Mouse (Mus musculus) heart, embryonic 13.5 days (tissue): ENCODE measurements at regions not wholly inside any gene's neighbourhood (a gene's known extent, or its start where the extent isn't known, plus 50 kb on each side); places are given as distances from the start of the nearest gene placed in this dataset.

Experiments
- ATAC-seq: fragments of 200-750 bp; cut with Nextera tagmentation; 2 replicates; pipeline ENCODE4 v1.8.0; 2017; ENCODE audit warnings: moderate TSS enrichment; ENCODE audit not compliant: insufficient number of reproducible peaks, low FRiP score, low TSS enrichment; ENCODE audit errors: extremely low read depth
- H3K27ac ChIP-seq: fragments of 300-500 bp; sonication (generic); replicated peaks from 2 replicates; pipeline ENCODE4 v1.5.1; 2015; ENCODE audit warnings: moderate library complexity, mild to moderate bottlenecking, inconsistent platforms
- H3K27me3 ChIP-seq: fragments of 300-500 bp; sonication (generic); replicated peaks from 2 replicates; pipeline ENCODE4 v1.6.1; 2015; ENCODE audit warnings: mild to moderate bottlenecking, inconsistent platforms
- H3K36me3 ChIP-seq: fragments of 300-500 bp; sonication (generic); 2 replicates; pipeline ENCODE4 v1.6.1; 2015; ENCODE audit warnings: mild to moderate bottlenecking, inconsistent platforms
- H3K4me1 ChIP-seq: fragments of 300-500 bp; sonication (generic); 2 replicates; pipeline ENCODE4 v1.6.1; 2015; ENCODE audit warnings: inconsistent platforms
- H3K4me2 ChIP-seq: fragments of 300-500 bp; sonication (generic); 2 replicates; pipeline ENCODE4 v1.6.1; 2015; ENCODE audit warnings: inconsistent platforms, mild to moderate bottlenecking, moderate library complexity
- H3K4me3 ChIP-seq: fragments of 300-500 bp; sonication (generic); 2 replicates; pipeline ENCODE4 v1.5.1; 2015; ENCODE audit warnings: moderate library complexity, mild to moderate bottlenecking, inconsistent platforms
- H3K9ac ChIP-seq: fragments of 300-500 bp; sonication (generic); 2 replicates; pipeline ENCODE4 v1.6.1; 2015; ENCODE audit warnings: inconsistent platforms, mild to moderate bottlenecking, moderate library complexity
- H3K9me3 ChIP-seq: fragments of 300-500 bp; sonication (generic); 2 replicates; pipeline ENCODE4 v1.6.1; 2016; ENCODE audit warnings: inconsistent platforms
- WGBS: fragments of 180-500 bp; shearing (Covaris S2); methylation state at CpG from one replicate; pipeline ENCODE4 v1.1.7; 2015; ENCODE audit warnings: mixed read lengths; 5-methylcytosine and 5-hydroxymethylcytosine counted together

DNA sequence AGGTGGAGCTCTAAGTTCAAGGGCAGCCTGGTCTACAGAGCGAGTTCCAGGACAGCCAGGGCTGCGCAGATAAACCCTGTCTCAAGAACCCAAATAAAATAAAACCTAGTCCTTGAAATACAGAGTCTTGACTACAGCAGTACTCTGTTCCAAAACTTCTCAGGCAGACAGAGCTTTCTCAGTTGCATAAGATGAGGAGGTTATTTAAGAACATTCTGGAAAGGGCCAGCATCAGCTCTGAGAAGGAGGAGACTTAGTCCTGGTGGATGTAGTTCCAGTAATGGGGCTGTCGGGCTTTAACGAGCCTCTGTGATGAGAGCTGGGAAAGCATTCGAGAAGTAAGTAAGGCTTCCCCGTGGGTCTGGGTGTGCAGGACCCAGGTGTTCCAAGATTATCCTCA, 83.5 kb upstream of the Klf4 start:
- WGBS = 75% methylated on average over 6 of the region's 6 CpGs

DNA sequence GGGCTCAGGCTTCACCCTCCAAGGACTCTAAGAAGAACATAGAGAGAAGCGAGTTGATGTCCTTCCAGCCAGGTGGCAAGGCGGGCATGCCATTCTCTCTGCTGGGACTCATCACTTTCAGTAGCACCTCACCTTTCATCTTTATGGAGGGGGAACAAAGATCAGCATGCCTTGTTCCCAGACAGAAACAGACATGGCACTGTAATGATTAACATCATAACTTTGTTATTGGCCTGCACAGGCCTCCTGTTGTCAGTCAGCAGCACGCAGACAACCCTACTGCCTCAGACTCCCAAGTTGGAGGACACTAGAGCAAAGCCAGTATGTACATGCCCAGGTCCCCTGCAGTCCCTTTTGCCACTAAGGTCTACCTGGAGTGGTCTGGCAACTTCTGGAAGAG, 81.3 kb upstream of the Klf4 start:
- no peak overlapping the region for H3K27ac ChIP-seq
- no peaks in the 10 kb centered on the region for H3K36me3 ChIP-seq
- no peak overlapping the region for H3K9ac ChIP-seq
- H3K4me2 ChIP-seq = no peak overlapping the region
- ATAC-seq = no peak
- 89% methylated on average over 3 of the region's 3 CpGs for WGBS
- H3K9me3 ChIP-seq = no peaks in the 10 kb centered on the region
- no peak overlapping the region for H3K4me3 ChIP-seq
- no peaks in the 10 kb centered on the region for H3K27me3 ChIP-seq
- H3K4me1 ChIP-seq = 0 out of 2 replicates have a peak, but pooled peaks cover 3% of the 10 kb centered on the region

More for the DNA sequence above, 83.5 kb upstream of the Klf4 start:
- H3K4me3 ChIP-seq = no peak overlapping the region
- no peak for ATAC-seq
- no peaks in the 10 kb centered on the region for H3K9me3 ChIP-seq
- no peaks in the 10 kb centered on the region for H3K27me3 ChIP-seq
- no peak overlapping the region for H3K9ac ChIP-seq
- H3K27ac ChIP-seq = no peak overlapping the region
- H3K4me1 ChIP-seq = no peaks in the 10 kb centered on the region
- no peak overlapping the region for H3K4me2 ChIP-seq
- H3K36me3 ChIP-seq = no peaks in the 10 kb centered on the region

DNA sequence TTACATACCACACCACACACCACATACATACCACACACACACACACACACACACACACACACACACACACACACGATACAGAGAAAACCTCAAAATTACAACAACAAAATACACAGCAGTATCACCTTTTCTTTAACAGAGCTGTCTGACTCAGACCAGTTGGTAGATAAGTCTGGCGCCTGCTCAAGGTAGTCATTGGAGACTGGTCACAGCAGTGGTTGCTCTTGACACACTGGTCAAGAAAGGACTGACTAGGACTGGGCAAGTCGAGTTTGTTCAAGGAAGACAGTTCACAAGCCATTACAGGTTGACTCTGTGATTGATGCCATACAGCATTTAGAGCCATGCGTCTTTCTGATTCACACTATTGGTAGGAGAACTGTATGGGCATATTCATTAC, 78.7 kb upstream of the Klf4 start:
- no peaks in the 10 kb centered on the region for H3K36me3 ChIP-seq
- H3K4me1 ChIP-seq = 0 out of 2 replicates have a peak, but pooled peaks cover 3% of the 10 kb centered on the region
- no peak overlapping the region for H3K27ac ChIP-seq
- H3K9me3 ChIP-seq = no peaks in the 10 kb centered on the region
- no peak overlapping the region for H3K4me2 ChIP-seq
- H3K4me3 ChIP-seq = no peak overlapping the region
- H3K9ac ChIP-seq = no peak overlapping the region
- no peaks in the 10 kb centered on the region; the same call in 1 of the 2 replicates for H3K27me3 ChIP-seq
- WGBS = 79% methylated on average over 4 of the region's 4 CpGs
- no peak for ATAC-seq

DNA sequence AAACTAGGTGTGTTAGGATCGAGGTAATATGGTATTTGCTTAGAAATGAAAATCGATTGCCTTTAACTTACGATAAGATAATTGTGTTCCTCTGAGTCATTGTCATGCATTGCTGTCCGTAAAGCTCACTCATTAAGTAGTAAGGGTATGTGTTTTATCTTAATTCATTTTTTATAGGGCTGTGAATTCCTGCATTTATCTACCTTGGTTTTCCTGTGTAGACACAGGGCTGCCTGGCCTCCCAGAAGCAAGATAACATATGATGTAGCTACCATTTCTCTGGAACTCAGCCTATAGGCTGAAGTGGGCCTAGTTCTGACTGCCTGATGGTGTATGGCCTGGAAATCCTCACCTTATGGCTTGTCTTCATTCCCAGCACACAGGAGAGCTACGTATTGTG, 76.9 kb upstream of the Klf4 start:
- Histone ChIP-seq H3K4me2 (no peak overlapping the region), H3K9me3 (no peaks in the 10 kb centered on the region), H3K36me3 (no peaks in the 10 kb centered on the region), H3K4me3 (no peak overlapping the region), H3K27me3 (no peaks in the 10 kb centered on the region; the same call in 1 of the 2 replicates), H3K27ac (no peak overlapping the region), H3K9ac (no peak overlapping the region), H3K4me1 (0 out of 2 replicates have a peak, but pooled peaks cover 3% of the 10 kb centered on the region)
- 70% methylated on average over 5 of the region's 5 CpGs for WGBS
- ATAC-seq = no peak

DNA sequence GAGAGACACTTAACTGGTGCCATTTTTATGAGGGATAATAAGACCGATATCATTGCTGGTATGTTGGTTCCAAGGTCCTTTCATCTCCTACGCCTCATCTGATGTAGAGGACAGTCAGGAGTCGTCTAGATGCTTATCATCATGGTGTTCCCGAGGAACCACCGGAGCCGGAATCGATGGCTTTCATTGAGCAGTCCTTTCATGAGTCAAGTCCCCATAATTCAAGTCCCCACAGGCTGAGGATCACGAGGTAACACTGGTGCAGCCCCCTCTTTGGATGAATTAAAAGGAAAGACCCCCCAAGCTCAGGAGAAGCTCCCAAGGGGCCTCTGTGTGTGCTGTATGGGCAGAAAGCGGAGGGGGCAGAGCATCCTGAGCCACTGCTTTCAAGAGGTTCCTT, 73.3 kb upstream of the Klf4 start:
- Histone ChIP-seq H3K36me3 (no peaks in the 10 kb centered on the region), H3K4me2 (no peak overlapping the region), H3K9ac (no peak overlapping the region), H3K4me1 (0 out of 2 replicates have a peak, but pooled peaks cover 6% of the 10 kb centered on the region), H3K4me3 (no peak overlapping the region), H3K9me3 (no peaks in the 10 kb centered on the region), H3K27me3 (no peaks in the 10 kb centered on the region; the same call in 1 of the 2 replicates), H3K27ac (no peak overlapping the region)
- 86% methylated on average over 9 of the region's 9 CpGs for WGBS
- ATAC-seq = no peak

DNA sequence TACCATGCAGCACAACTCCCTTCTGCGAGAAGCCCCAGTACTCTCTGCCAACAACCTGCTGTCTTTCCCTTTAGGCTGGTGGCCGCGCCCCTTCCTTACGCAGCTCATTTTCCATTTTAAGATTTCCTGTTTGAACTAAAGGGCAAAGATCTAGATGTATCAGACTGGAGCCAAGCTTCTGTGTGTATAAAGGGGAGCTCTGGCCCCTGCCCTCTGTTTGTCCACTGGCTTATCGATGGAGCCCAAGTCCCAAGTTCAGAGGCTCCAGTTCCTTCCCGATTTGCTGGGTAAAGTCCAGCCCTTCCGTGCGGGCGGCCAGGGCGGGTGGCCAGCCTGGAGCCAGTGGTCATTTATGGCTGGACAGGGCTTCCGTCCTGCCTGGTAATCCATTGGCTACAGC, 72.6 kb upstream of the Klf4 start:
- ATAC-seq = no peak
- Histone ChIP-seq H3K9ac (no peak overlapping the region), H3K9me3 (no peaks in the 10 kb centered on the region), H3K27ac (no peak overlapping the region), H3K4me2 (no peak overlapping the region), H3K4me3 (no peak overlapping the region), H3K4me1 (0 out of 2 replicates have a peak, but pooled peaks cover 6% of the 10 kb centered on the region), H3K27me3 (no peaks in the 10 kb centered on the region; the same call in 1 of the 2 replicates), H3K36me3 (no peaks in the 10 kb centered on the region)
- 74% methylated on average over 11 of the region's 11 CpGs for WGBS

DNA sequence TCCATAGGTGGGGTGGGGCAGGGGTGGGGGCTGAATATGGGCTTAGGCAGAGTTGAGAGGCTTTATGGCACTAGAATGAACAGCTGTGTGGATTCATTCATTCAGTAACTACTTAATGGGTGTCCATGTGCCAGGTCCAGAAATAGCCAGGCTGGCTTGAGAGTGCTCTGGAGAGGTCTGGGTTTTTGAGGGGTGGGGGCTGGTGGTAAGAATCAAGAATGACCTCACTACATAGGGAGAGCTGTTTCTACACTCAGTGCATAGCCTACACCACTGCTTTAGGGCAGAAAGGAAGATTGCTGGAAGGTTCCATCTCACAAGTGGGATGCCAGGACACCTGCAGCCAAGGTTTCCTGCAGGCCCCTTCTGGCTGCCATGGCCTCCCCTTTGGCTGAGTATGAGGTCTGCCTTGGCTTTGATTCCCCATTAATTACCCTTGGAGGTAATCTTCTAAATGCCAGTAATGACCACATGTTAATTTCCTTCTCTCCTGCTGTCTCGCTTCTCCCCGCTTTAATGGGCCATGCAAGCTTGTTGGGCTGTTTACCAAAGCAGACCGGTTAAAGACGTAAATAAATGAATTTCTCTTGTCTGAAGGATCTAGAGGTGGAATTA, 71.7 kb upstream of the Klf4 start:
- no peak overlapping the region for H3K4me3 ChIP-seq
- 0 out of 2 replicates have a peak, but pooled peaks cover 3% of the 10 kb centered on the region for H3K4me1 ChIP-seq
- H3K27me3 ChIP-seq = no peaks in the 10 kb centered on the region; the same call in 1 of the 2 replicates
- H3K4me2 ChIP-seq = no peak overlapping the region
- H3K27ac ChIP-seq = no peak overlapping the region
- H3K36me3 ChIP-seq = no peaks in the 10 kb centered on the region
- no peak overlapping the region for H3K9ac ChIP-seq
- WGBS = 90% methylated on average over 4 of the region's 4 CpGs
- no peaks in the 10 kb centered on the region for H3K9me3 ChIP-seq
- ATAC-seq = no peak

DNA sequence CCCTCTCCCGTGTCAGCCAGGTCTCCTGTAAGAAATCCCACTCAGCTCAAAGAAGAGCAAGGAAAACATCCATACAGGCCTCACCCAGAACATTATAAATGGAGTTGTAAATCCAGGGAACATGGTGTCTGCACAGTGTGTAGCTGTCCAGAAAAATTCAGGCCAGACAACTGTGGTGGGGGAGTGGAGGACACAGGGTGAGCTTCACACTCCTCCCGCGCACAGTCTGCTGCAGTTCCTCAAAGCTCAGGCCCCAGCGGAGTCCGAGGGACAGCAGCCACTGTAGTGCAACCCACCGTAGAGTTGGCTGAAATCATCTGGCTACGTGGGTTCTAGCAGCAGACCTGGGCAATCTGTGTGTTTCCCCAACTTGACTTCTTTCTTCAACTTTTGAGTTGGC, 62.9 kb upstream of the Klf4 start:
- 66% methylated on average over 7 of the region's 7 CpGs for WGBS
- H3K27me3 ChIP-seq = no peaks in the 10 kb centered on the region
- H3K36me3 ChIP-seq = no peaks in the 10 kb centered on the region
- H3K27ac ChIP-seq = no peak overlapping the region
- H3K9ac ChIP-seq = no peak overlapping the region
- no peak overlapping the region for H3K4me3 ChIP-seq
- no peak for ATAC-seq
- no peak overlapping the region for H3K4me2 ChIP-seq
- no peaks in the 10 kb centered on the region for H3K9me3 ChIP-seq
- H3K4me1 ChIP-seq = no peaks in the 10 kb centered on the region

DNA sequence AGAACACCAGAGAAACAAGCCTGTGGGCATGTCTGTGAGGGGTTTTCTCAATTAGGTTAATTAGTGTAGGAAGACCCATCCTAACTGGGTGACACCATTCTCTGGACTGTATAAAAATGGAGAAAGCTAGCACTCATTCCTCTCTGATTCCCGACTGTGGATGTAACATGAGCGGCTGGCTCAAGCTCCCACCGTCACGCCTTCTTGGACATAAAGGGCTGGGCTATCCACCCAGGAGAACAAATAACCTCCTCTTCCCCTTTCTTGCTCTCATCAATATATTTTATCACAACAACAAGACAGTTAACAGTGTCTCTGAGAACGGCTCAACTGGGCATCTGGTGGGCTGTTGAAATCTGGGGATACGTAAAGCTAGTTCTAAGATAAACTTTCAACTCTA, 62.4 kb upstream of the Klf4 start:
- WGBS = 62% methylated on average over 6 of the region's 6 CpGs

DNA sequence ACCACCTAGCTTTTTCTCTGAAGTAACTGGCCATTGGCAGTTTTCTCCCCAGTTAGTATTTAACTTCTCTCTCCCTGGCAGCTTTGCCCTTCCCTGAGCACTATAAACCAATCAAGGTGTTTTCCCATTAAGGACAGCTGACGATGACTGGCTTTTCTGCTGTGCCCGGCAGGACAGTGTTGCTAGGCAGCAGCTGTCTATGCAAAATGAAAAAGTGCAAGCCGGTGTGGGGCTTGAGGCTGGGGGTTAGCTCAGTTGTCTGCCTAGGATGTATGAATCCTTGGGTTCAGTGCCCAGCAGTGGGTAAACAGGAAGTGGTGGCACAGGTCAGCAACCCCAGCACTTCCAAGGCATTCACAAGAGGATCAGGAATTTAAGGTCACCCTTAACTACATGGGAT, 60.9 kb upstream of the Klf4 start:
- no peaks in the 10 kb centered on the region for H3K4me1 ChIP-seq
- no peak overlapping the region for H3K4me3 ChIP-seq
- H3K36me3 ChIP-seq = no peaks in the 10 kb centered on the region
- H3K9ac ChIP-seq = no peak overlapping the region
- H3K27ac ChIP-seq = no peak overlapping the region
- no peaks in the 10 kb centered on the region for H3K9me3 ChIP-seq
- H3K27me3 ChIP-seq = no peaks in the 10 kb centered on the region
- 45% methylated on average over 3 of the region's 3 CpGs for WGBS
- H3K4me2 ChIP-seq = no peak overlapping the region
- no peak for ATAC-seq

More for the DNA sequence above, 62.4 kb upstream of the Klf4 start:
- Histone ChIP-seq H3K27ac (no peak overlapping the region), H3K9me3 (no peaks in the 10 kb centered on the region), H3K27me3 (no peaks in the 10 kb centered on the region), H3K4me3 (no peak overlapping the region), H3K9ac (no peak overlapping the region), H3K36me3 (no peaks in the 10 kb centered on the region), H3K4me1 (no peaks in the 10 kb centered on the region), H3K4me2 (no peak overlapping the region)
- ATAC-seq = no peak

DNA sequence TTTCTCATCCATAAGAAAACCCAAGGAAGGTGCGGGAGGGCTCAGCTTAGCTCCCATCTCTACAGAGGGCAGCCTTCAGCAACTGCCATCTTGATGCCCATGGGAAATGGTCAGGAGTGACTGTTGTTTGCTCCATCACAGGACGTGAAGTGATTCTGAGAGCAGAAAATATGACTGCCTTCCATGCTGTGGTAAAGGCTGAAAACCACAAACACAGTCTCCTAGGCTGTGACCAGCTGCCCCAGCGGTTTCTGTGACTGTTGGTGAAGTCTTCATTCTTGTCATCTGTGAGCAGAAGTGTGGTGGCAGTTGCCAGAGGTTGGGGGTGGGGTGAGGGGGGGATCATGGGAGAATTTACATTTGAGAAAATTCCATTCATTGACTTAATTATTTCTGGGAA, 53.9 kb upstream of the Klf4 start:
- Histone ChIP-seq H3K4me3 (no peak overlapping the region), H3K9me3 (no peaks in the 10 kb centered on the region), H3K4me1 (no peaks in the 10 kb centered on the region), H3K4me2 (no peak overlapping the region), H3K36me3 (no peaks in the 10 kb centered on the region), H3K27ac (no peak overlapping the region), H3K9ac (no peak overlapping the region), H3K27me3 (no peaks in the 10 kb centered on the region)
- no peak for ATAC-seq
- 74% methylated on average over 3 of the region's 3 CpGs for WGBS

DNA sequence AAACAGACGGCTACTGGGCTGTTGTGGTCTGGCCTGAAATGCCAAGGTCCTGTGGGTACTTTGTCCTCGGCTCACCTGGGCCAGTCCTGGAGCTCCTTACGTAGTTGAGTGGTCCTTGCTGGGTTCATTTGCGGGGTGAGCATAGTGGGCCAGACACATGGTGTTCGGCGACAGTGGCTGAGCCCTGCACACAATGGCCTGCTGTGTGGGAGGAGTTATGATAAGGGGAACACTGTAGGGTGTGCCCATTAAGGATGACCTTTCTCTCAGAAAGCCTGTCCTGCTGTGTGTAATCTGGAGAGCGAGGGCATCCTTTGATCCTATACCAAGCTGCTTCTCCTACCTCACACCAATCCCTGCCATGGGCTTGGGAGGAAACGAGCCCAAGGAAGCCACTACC, 51.3 kb upstream of the Klf4 start:
- WGBS = 45% methylated on average over 8 of the region's 8 CpGs
- H3K36me3 ChIP-seq = no peaks in the 10 kb centered on the region

More for the DNA sequence above, 51.3 kb upstream of the Klf4 start:
- H3K9me3 ChIP-seq = no peaks in the 10 kb centered on the region
- H3K4me3 ChIP-seq = no peak overlapping the region
- H3K27me3 ChIP-seq = no peaks in the 10 kb centered on the region
- no peak overlapping the region for H3K9ac ChIP-seq
- ATAC-seq = 0 out of 2 replicates have a peak, but pooled peaks have one; percentile 42
- H3K4me2 ChIP-seq = no peak overlapping the region
- H3K27ac ChIP-seq = no peak overlapping the region
- no peaks in the 10 kb centered on the region for H3K4me1 ChIP-seq
